Mouse (Mus musculus) hindbrain, postnatal 0 days (tissue): ENCODE data around the gene Egfem1. TPM values are rescaled to one million over a fixed set of nuclear protein-coding genes. Genes with fewer than 3 reads are reported as not detected.

ENCODE experiments used
- ATAC-seq: fragments of 200-750 bp; cut with Nextera tagmentation; 2 replicates; pipeline ENCODE4 v1.8.0; 2017; ENCODE audit warnings: mild to moderate bottlenecking, moderate TSS enrichment, moderate library complexity
- DNase-seq: peaks from one replicate; pipeline ENCODE4 v3.0.0-alpha.2; 2015; ENCODE audit warnings: low spot score
- H3K27ac ChIP-seq: fragments of 300-500 bp; sonication (generic); 2 replicates; pipeline ENCODE4 v1.5.1; 2014; ENCODE audit warnings: mild to moderate bottlenecking
- H3K27me3 ChIP-seq: fragments of 300-500 bp; sonication (generic); 2 replicates; pipeline ENCODE4 v1.6.1; 2014; ENCODE audit warnings: low read length, mixed read lengths; ENCODE audit not compliant: insufficient read depth
- H3K36me3 ChIP-seq: fragments of 300-500 bp; sonication (generic); 2 replicates; pipeline ENCODE4 v1.6.1; 2014; ENCODE audit warnings: low read length, mixed read lengths; ENCODE audit not compliant: insufficient read depth
- H3K4me1 ChIP-seq: fragments of 300-500 bp; sonication (generic); 2 replicates; pipeline ENCODE4 v1.6.1; 2014; ENCODE audit warnings: antibody characterized with exemption, low read length, mixed read lengths; ENCODE audit not compliant: insufficient read depth
- H3K4me2 ChIP-seq: fragments of 300-500 bp; sonication (generic); 2 replicates; pipeline ENCODE4 v1.6.1; 2014; ENCODE audit warnings: low read depth, mild to moderate bottlenecking, low read length, moderate library complexity, mixed read lengths
- H3K4me3 ChIP-seq: fragments of 300-500 bp; sonication (generic); 2 replicates; pipeline ENCODE4 v1.5.1; 2014; ENCODE audit warnings: low read length
- H3K9ac ChIP-seq: fragments of 300-500 bp; sonication (generic); replicated peaks from 2 replicates; pipeline ENCODE4 v1.6.1; 2014; ENCODE audit warnings: mild to moderate bottlenecking, low read length, moderate library complexity, mixed read lengths
- H3K9me3 ChIP-seq: fragments of 300-500 bp; sonication (generic); 2 replicates; pipeline ENCODE4 v1.6.1; 2016; ENCODE audit warnings: low read length, mixed read lengths
- CTCF ChIP-seq: IDR thresholded peaks from 2 replicates; pipeline ENCODE4 v1.5.1; 2016; ENCODE audit warnings: antibody characterized with exemption, control low read depth, low read depth
- WGBS: fragments of 180-500 bp; shearing (Covaris S2); extraction: QIAGEN DNeasy Blood & Tissue Kit; methylation state at CpG from one replicate; pipeline ENCODE4 v1.1.7; 2014; 5-methylcytosine and 5-hydroxymethylcytosine counted together
- polyA plus RNA-seq: library from polyadenylated mRNA; unstranded; fragments of >200 nt; fragmentation: Nextera tagmentation; extraction: Ambion mirVana; gene quantifications from 2 replicates; pipeline ENCODE4 v1.2.1, GENCODE M21; 2015
- total RNA-seq: library from RNA; depleted of rRNA; stranded (reverse); fragments of >200 nt; gene quantifications from 2 replicates; pipeline ENCODE4 v1.2.3, GENCODE M21; 2014

Gene Egfem1
- total and polyA plus RNA-seq, 2 experiments from 2014 or later = 4.1 to 12.6 TPM

GRCm38 (mm10) chr3:29448829-29449406, 367.1 kb downstream of the Egfem1 start:
- no peak for DNase-seq
- Histone ChIP-seq H3K4me3 (no peak overlapping the region), H3K9ac (no peak overlapping the region), H3K36me3 (no peaks in the 10 kb centered on the region), H3K9me3 (no peaks in the 10 kb centered on the region), H3K4me1 (no peaks in the 10 kb centered on the region), H3K4me2 (no peak overlapping the region), H3K27ac (no peak overlapping the region), H3K27me3 (no peaks in the 10 kb centered on the region)
- WGBS = 45% methylated on average over 5 of the region's 5 CpGs
- TF ChIP-seq CTCF = no peak
- ATAC-seq = no peak

- DNase-seq (no peak), ATAC-seq (no peak)
- Histone ChIP-seq H3K4me1 (no peaks in the 10 kb centered on the region), H3K4me3 (no peak overlapping the region), H3K9me3 (no peaks in the 10 kb centered on the region), H3K27me3 (no peaks in the 10 kb centered on the region), H3K36me3 (no peaks in the 10 kb centered on the region), H3K4me2 (no peak overlapping the region), H3K9ac (no peak overlapping the region), H3K27ac (no peak overlapping the region)
- 77% methylated on average over 2 of the region's 2 CpGs for WGBS
- TF ChIP-seq CTCF = no peak
Observed at GRCm38 (mm10) chr3:29498211-29498610, 416.4 kb downstream of the Egfem1 start.

DNA sequence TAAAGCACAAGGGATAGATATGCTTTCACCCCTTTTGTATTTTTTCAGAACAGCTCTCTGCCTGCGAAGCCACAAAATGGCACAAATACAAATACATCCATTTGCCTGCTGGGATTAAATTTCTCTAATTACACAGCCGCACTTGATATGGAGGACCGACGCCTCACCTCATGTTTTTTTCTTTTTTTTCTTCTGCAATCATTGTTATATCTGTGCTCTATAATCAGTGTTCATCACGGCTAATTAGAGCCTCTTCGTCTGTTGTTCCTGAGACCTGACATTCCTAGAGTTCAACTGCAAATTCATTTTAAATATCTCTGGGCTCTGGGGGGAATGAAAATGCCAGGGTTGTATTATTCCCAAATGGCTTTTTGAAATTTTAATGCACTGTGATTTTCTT, 417.4 kb downstream of the Egfem1 start:
- Histone ChIP-seq H3K27ac (no peak overlapping the region), H3K4me1 (no peaks in the 10 kb centered on the region), H3K9me3 (no peaks in the 10 kb centered on the region), H3K36me3 (no peaks in the 10 kb centered on the region), H3K9ac (no peak overlapping the region), H3K27me3 (no peaks in the 10 kb centered on the region), H3K4me3 (no peak overlapping the region), H3K4me2 (no peak overlapping the region)
- no peak for TF ChIP-seq CTCF
- ATAC-seq (no peak), DNase-seq (no peak)
- 54% methylated on average over 6 of the region's 6 CpGs for WGBS

- ATAC-seq (peak; percentile 51; the same call in 1 of the 2 replicates), DNase-seq (peak; percentile 22)
- H3K27ac ChIP-seq = no peak overlapping the region
- H3K36me3 ChIP-seq = no peaks in the 10 kb centered on the region
- no peaks in the 10 kb centered on the region for H3K9me3 ChIP-seq
- no peak overlapping the region for H3K9ac ChIP-seq
- no peak overlapping the region for H3K4me2 ChIP-seq
- H3K4me1 ChIP-seq = no peaks in the 10 kb centered on the region
- no peaks in the 10 kb centered on the region for H3K27me3 ChIP-seq
- TF ChIP-seq CTCF = no peak
- 53% methylated on average over 11 of the region's 11 CpGs for WGBS
- H3K4me3 ChIP-seq = no peak overlapping the region
Observed at GRCm38 (mm10) chr3:29525298-29525962, 443.6 kb downstream of the Egfem1 start.

- Histone ChIP-seq H3K9ac (no peak overlapping the region), H3K4me2 (no peak overlapping the region), H3K27me3 (no peaks in the 10 kb centered on the region), H3K9me3 (no peaks in the 10 kb centered on the region), H3K36me3 (no peaks in the 10 kb centered on the region), H3K4me1 (no peaks in the 10 kb centered on the region), H3K4me3 (no peak overlapping the region), H3K27ac (no peak overlapping the region)
- 0 out of 2 replicates have a peak, but pooled peaks have one; percentile 10 for ATAC-seq
- WGBS = 68% methylated on average over 12 of the region's 12 CpGs
- no peak for TF ChIP-seq CTCF
- no peak for DNase-seq
Observed at GRCm38 (mm10) chr3:29525963-29526301, 444.1 kb downstream of the Egfem1 start.

- Histone ChIP-seq H3K4me3 (no peak overlapping the region), H3K4me1 (no peaks in the 10 kb centered on the region), H3K4me2 (no peak overlapping the region), H3K27me3 (no peaks in the 10 kb centered on the region), H3K27ac (no peak overlapping the region), H3K9me3 (no peaks in the 10 kb centered on the region), H3K9ac (no peak overlapping the region), H3K36me3 (no peaks in the 10 kb centered on the region)
- 78% methylated on average over 2 of the region's 2 CpGs for WGBS
- no peak for TF ChIP-seq CTCF
- ATAC-seq = no peak
- no peak for DNase-seq
Observed at GRCm38 (mm10) chr3:29539211-29539610, 457.4 kb downstream of the Egfem1 start.

- WGBS = 49% methylated on average over 1 of the region's 1 CpGs
- no peak overlapping the region for H3K27ac ChIP-seq
- no peaks in the 10 kb centered on the region for H3K9me3 ChIP-seq
- H3K9ac ChIP-seq = no peak overlapping the region
- no peak overlapping the region for H3K4me3 ChIP-seq
- H3K36me3 ChIP-seq = no peaks in the 10 kb centered on the region
- ATAC-seq (no peak), DNase-seq (no peak)
- H3K27me3 ChIP-seq = no peaks in the 10 kb centered on the region
- no peak overlapping the region for H3K4me2 ChIP-seq
- no peak for TF ChIP-seq CTCF
- H3K4me1 ChIP-seq = no peaks in the 10 kb centered on the region
Observed at GRCm38 (mm10) chr3:29539902-29540301, 458.1 kb downstream of the Egfem1 start.
